Mouse (Mus musculus) spleen, embryonic (tissue): ENCODE measurements around the gene P3h4.

ENCODE experiments used
- CTCF ChIA-PET: fragments of 350-600 bp; sonication (Branson Sonifier 250); formaldehyde crosslinking; loops from one replicate; lab custom pipeline; 2022; lab: Charles Lee

Gene P3h4

GRCm38 (mm10) chr11:100408835-100409462 is 5.7 kb downstream of the P3h4 start:
- CTCF ChIA-PET, result interaction anchor here (0.6 kb wide), 1 partner anchor 51 kb away, joined by 3 read pairs; no protein-coding TSS in a partner anchor

- CTCF ChIA-PET, result interaction anchor here (0.6 kb wide), 1 partner anchor 50 kb away, joined by 3 read pairs; no protein-coding TSS in a partner anchor
These were observed 6.4 kb downstream of the P3h4 start for GRCm38 (mm10) chr11:100408076-100408834.

GRCm38 (mm10) chr11:100406995-100407705 is 7.5 kb downstream of the P3h4 start:
- CTCF ChIA-PET, result no interaction called here

- CTCF ChIA-PET, result no interaction called here
These were observed 8.4 kb downstream of the P3h4 start for GRCm38 (mm10) chr11:100406273-100406672.

- CTCF ChIA-PET, result no interaction called here
These were observed 10.1 kb downstream of the P3h4 start for GRCm38 (mm10) chr11:100404456-100405074.

GRCm38 (mm10) chr11:100403445-100404134 is 11.0 kb downstream of the P3h4 start:
- CTCF ChIA-PET, result no interaction called here

GRCm38 (mm10) chr11:100402682-100403081 is 12.0 kb downstream of the P3h4 start:
- CTCF ChIA-PET, result interaction anchor here (0.5 kb wide), 1 partner anchor 42 kb away, joined by 7 read pairs; no protein-coding TSS in a partner anchor

- CTCF ChIA-PET, result interaction anchor here (0.5 kb wide), 1 partner anchor 41 kb away, joined by 7 read pairs; no protein-coding TSS in a partner anchor
These were observed 12.4 kb downstream of the P3h4 start for GRCm38 (mm10) chr11:100402240-100402639.

GRCm38 (mm10) chr11:100400842-100401241 is 13.8 kb downstream of the P3h4 start:
- CTCF ChIA-PET, result interaction anchor here (0.6 kb wide), 1 partner anchor 741 kb away, joined by 4 read pairs; no protein-coding TSS in a partner anchor

- CTCF ChIA-PET, result no interaction called here
These were observed 14.7 kb downstream of the P3h4 start for GRCm38 (mm10) chr11:100399727-100400538.

- CTCF ChIA-PET, result no interaction called here
These were observed 15.3 kb downstream of the P3h4 start for GRCm38 (mm10) chr11:100399320-100399719.

- CTCF ChIA-PET, result no interaction called here
These were observed 16.1 kb downstream of the P3h4 start for GRCm38 (mm10) chr11:100398517-100398916.

GRCm38 (mm10) chr11:100397600-100398389 is 16.8 kb downstream of the P3h4 start, which contains the start of gene Jup:
TSS of gene Jup (minus strand) at chr11:100397763.
- CTCF ChIA-PET, result no interaction called here

GRCm38 (mm10) chr11:100396886-100397599 is 17.6 kb downstream of the P3h4 start:
- CTCF ChIA-PET, result no interaction called here

- CTCF ChIA-PET, result no interaction called here
These were observed 18.6 kb downstream of the P3h4 start for GRCm38 (mm10) chr11:100395861-100396631.

- CTCF ChIA-PET, result interaction anchor here (0.7 kb wide), 1 partner anchor 41 kb away, joined by 18 read pairs; no protein-coding TSS in a partner anchor
These were observed 19.4 kb downstream of the P3h4 start for GRCm38 (mm10) chr11:100395200-100395599.

GRCm38 (mm10) chr11:100394353-100395074 is 20.1 kb downstream of the P3h4 start:
- CTCF ChIA-PET, result no interaction called here
